Mouse (Mus musculus): ENCODE results near the gene Vps35l. TPM values are rescaled to one million over a fixed set of nuclear protein-coding genes. Genes with fewer than 3 reads are reported as not detected.

Vps35l gene
- polyA plus RNA-seq, 1 experiment from 2014 or later = 69.6 TPM

DNA sequence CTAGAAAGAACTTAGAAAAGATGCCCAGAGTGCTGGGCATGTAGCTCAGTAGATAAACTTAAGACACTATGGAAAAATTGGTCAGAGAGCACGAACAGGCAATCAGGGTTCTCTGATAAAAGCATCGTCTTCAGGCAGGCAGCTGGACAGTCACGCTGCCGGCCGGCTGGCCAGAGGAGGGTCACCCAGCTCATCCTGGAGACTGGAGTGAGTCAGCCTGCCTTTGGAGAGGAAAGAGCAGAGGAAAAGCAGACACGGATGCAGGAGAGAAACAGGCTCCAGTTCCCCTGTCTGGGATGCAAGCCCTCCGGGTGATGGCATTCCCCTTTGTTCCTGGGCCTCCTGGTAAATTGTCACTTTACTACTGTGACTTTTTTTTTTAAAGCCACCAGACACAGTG, 57.6 kb downstream of the Vps35l start:
- Histone ChIP-seq H3K27me3 (ENCODE audit: control insufficient read depth, insufficient read depth, low read length) (no peaks in the 10 kb centered on the region), H3K4me2 (replicated peaks; ENCODE audit: low read depth, low read length) (no peak overlapping the region), H3K9ac (ENCODE audit: low read depth, low read length) (no peak overlapping the region), H3K9me3 (ENCODE audit: control insufficient read depth, low read length) (no peaks in the 10 kb centered on the region), H3K27ac (ENCODE audit: low read depth, low read length) (no peak overlapping the region), H3K4me1 (ENCODE audit: control insufficient read depth, insufficient read depth, low read length) (no peaks in the 10 kb centered on the region), H3K36me3 (ENCODE audit: control insufficient read depth, insufficient read depth, low read length) (peaks cover 35% of the 10 kb centered on the region), H3K4me3 (ENCODE audit: low read length) (no peak overlapping the region)
- 81% methylated on average over 7 of the region's 7 CpGs for WGBS
- ATAC-seq (ENCODE audit: low FRiP score, low TSS enrichment) = no peak

DNA sequence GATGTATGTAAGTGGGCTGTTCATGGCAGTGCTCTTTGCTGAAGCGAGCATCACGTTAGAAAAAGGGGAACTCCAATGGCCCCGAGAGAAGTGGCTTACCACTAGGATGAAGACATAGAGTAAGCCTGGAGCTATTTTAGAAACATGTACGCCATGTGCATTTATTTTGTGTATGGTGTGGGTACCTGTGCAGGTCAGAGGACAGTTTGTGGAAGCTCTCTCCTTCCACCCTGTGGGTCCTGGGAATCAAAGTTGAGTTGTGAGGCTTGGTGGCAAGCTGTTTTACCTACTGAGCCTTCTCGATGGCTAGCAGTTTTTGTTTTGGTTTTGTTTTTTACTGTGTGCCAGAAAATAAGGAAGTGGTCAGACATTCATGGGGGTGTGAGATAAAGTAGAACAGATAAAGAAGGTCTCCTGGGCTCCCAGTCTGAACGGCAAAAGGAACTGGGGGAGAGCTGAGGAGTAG, 58.1 kb downstream of the Vps35l start:
- Histone ChIP-seq H3K4me1 (ENCODE audit: control insufficient read depth, insufficient read depth, low read length) (no peaks in the 10 kb centered on the region), H3K4me3 (ENCODE audit: low read length) (no peak overlapping the region), H3K27me3 (ENCODE audit: control insufficient read depth, insufficient read depth, low read length) (no peaks in the 10 kb centered on the region), H3K36me3 (ENCODE audit: control insufficient read depth, insufficient read depth, low read length) (peaks cover 33% of the 10 kb centered on the region; the same call in 1 of the 2 replicates), H3K9me3 (ENCODE audit: control insufficient read depth, low read length) (no peaks in the 10 kb centered on the region), H3K4me2 (replicated peaks; ENCODE audit: low read depth, low read length) (no peak overlapping the region), H3K27ac (ENCODE audit: low read depth, low read length) (no peak overlapping the region), H3K9ac (ENCODE audit: low read depth, low read length) (no peak overlapping the region)
- 91% methylated on average over 6 of the region's 6 CpGs for WGBS
- no peak for ATAC-seq (ENCODE audit: low FRiP score, low TSS enrichment)

DNA sequence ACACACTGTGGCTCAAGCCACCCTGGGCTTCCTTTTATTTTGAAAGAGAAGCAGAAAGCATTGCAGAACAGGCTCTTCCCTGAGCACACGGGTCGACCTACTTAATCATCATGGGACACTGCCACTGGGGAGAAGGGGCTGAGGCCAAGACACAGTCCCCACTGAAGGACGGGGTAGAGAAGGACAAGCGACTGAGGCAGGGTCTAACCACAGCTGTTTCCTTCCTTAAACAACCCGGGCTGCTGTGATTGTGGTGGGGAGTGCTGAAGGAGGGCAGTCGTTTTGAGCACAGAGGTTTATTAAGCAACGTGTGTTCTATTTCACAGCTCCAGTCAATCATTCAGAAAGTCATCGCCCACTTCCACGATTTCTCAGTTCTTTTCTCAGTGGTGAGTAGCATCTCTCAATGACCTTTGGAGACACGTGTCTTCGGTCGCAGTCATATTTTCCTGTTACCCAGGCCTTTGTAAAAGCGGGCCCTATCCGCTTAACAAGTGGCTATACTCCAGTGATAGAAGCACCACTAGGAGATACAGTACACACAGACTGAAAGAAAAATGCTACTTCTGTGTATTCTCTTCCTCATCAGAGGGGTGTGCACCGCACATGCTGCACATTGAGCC, 60.2 kb downstream of the Vps35l start:
- no peak overlapping the region for H3K9ac ChIP-seq (ENCODE audit: low read depth, low read length)
- no peaks in the 10 kb centered on the region for H3K4me1 ChIP-seq (ENCODE audit: control insufficient read depth, insufficient read depth, low read length)
- no peaks in the 10 kb centered on the region for H3K9me3 ChIP-seq (ENCODE audit: control insufficient read depth, low read length)
- no peak for ATAC-seq (ENCODE audit: low FRiP score, low TSS enrichment)
- WGBS = 85% methylated on average over 15 of the region's 15 CpGs
- H3K4me3 ChIP-seq (ENCODE audit: low read length) = no peak overlapping the region
- H3K27ac ChIP-seq (ENCODE audit: low read depth, low read length) = no peak overlapping the region
- no peaks in the 10 kb centered on the region for H3K27me3 ChIP-seq (ENCODE audit: control insufficient read depth, insufficient read depth, low read length)
- H3K4me2 ChIP-seq (replicated peaks; ENCODE audit: low read depth, low read length) = no peak overlapping the region
- peaks cover 32% of the 10 kb centered on the region; the same call in 1 of the 2 replicates for H3K36me3 ChIP-seq (ENCODE audit: control insufficient read depth, insufficient read depth, low read length)

DNA sequence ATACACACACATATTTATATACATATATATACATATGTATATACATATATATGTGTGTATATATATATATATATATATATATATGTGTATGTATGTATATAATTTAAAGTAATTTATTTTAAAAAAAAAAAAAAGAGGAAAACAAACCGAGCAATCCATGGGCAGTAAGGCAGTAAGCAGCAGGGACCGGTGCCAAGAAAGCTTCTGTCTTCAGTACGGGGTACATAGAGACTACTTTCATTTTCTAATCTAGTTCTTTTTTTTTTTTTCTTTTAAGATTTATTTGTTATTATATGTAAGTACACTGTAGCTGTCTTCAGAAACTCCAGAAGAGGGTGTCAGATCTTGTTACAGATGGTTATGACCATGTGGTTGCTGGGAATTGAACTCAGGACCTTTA, 61.8 kb downstream of the Vps35l start:
- Histone ChIP-seq H3K4me1 (ENCODE audit: control insufficient read depth, insufficient read depth, low read length) (no peaks in the 10 kb centered on the region), H3K27ac (ENCODE audit: low read depth, low read length) (no peak overlapping the region), H3K36me3 (ENCODE audit: control insufficient read depth, insufficient read depth, low read length) (peaks cover 28% of the 10 kb centered on the region; the same call in 1 of the 2 replicates), H3K4me2 (replicated peaks; ENCODE audit: low read depth, low read length) (no peak overlapping the region), H3K9ac (ENCODE audit: low read depth, low read length) (no peak overlapping the region), H3K9me3 (ENCODE audit: control insufficient read depth, low read length) (no peaks in the 10 kb centered on the region), H3K27me3 (ENCODE audit: control insufficient read depth, insufficient read depth, low read length) (no peaks in the 10 kb centered on the region), H3K4me3 (ENCODE audit: low read length) (no peak overlapping the region)
- 89% methylated on average over 3 of the region's 3 CpGs for WGBS
- no peak for ATAC-seq (ENCODE audit: low FRiP score, low TSS enrichment)

DNA sequence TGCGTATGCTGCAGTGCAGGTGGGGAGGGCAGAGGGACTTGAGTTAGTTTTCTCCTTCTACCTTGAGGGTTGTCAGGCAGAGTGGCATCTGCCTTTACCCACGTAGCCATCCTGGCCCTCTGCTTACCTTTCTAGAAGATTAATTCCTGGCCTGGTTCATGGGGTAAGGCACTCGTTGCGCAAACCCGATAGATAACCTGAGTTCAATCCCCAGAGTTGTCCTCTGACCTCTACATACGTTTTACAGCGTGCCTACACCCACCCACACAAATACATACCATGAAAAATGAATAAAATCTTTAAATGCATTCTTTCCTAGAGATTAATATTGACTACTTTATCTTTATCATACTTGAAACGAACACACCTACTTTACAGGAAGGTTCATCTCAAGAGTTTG, 63.4 kb downstream of the Vps35l start:
- peaks cover 26% of the 10 kb centered on the region; the same call in 1 of the 2 replicates for H3K36me3 ChIP-seq (ENCODE audit: control insufficient read depth, insufficient read depth, low read length)
- WGBS = 94% methylated on average over 8 of the region's 8 CpGs
- no peak for ATAC-seq (ENCODE audit: low FRiP score, low TSS enrichment)

DNA sequence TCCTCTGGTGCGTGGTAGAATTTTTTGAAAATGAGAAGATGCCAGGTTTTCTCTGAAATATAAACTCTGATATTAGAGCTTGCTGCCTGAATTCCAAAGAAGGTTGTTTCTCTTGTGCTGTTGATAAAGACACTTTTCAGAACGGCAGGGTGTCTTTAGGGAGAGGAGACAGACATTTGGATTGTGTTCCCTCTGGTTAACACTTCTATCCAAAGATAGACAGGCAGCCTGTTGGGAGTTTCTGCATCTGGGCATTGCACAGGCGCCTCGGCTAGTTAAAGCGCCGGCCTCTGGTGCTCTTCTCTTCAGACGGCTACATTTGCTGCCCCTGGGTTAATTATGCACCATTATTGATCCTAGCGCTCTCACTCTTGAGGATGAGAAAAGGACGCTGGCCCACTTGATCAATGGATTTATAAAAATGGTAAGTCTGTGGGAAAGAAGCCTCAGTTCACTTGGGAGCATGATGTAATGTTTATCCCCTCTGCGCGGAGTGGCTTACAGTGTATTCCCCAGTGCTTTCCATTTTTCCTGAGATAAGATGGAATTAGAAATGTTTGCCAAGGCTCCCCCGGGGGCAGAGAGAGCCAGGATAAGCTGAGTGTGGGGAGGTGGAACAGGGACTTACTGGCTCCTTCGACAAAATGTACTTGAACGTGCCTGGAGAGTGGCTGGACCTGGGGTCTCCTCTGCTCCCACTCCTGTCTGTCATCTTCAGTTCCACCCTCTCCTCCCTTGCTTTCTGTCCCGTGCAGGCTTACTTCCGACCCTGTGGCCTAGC, 66.8 kb downstream of the Vps35l start:
- peaks cover 3% of the 10 kb centered on the region; the same call in 1 of the 2 replicates for H3K4me1 ChIP-seq (ENCODE audit: control insufficient read depth, insufficient read depth, low read length)
- H3K9ac ChIP-seq (ENCODE audit: low read depth, low read length) = no peak overlapping the region
- peaks cover 14% of the 10 kb centered on the region; the same call in 1 of the 2 replicates for H3K36me3 ChIP-seq (ENCODE audit: control insufficient read depth, insufficient read depth, low read length)
- no peaks in the 10 kb centered on the region for H3K9me3 ChIP-seq (ENCODE audit: control insufficient read depth, low read length)
- WGBS = 68% methylated on average over 16 of the region's 16 CpGs
- no peak overlapping the region for H3K4me2 ChIP-seq (replicated peaks; ENCODE audit: low read depth, low read length)
- peak overlapping the region; percentile 15; the same call in 1 of the 2 replicates for H3K27ac ChIP-seq (ENCODE audit: low read depth, low read length)
- H3K4me3 ChIP-seq (ENCODE audit: low read length) = no peak overlapping the region
- ATAC-seq (ENCODE audit: low FRiP score, low TSS enrichment) = no peak
- no peaks in the 10 kb centered on the region for H3K27me3 ChIP-seq (ENCODE audit: control insufficient read depth, insufficient read depth, low read length)

More for the DNA sequence above, 63.4 kb downstream of the Vps35l start:
- Histone ChIP-seq H3K4me3 (ENCODE audit: low read length) (no peak overlapping the region), H3K4me1 (ENCODE audit: control insufficient read depth, insufficient read depth, low read length) (peaks cover 3% of the 10 kb centered on the region; the same call in 1 of the 2 replicates), H3K4me2 (replicated peaks; ENCODE audit: low read depth, low read length) (no peak overlapping the region), H3K9me3 (ENCODE audit: control insufficient read depth, low read length) (no peaks in the 10 kb centered on the region), H3K9ac (ENCODE audit: low read depth, low read length) (no peak overlapping the region), H3K27me3 (ENCODE audit: control insufficient read depth, insufficient read depth, low read length) (no peaks in the 10 kb centered on the region), H3K27ac (ENCODE audit: low read depth, low read length) (no peak overlapping the region)

DNA sequence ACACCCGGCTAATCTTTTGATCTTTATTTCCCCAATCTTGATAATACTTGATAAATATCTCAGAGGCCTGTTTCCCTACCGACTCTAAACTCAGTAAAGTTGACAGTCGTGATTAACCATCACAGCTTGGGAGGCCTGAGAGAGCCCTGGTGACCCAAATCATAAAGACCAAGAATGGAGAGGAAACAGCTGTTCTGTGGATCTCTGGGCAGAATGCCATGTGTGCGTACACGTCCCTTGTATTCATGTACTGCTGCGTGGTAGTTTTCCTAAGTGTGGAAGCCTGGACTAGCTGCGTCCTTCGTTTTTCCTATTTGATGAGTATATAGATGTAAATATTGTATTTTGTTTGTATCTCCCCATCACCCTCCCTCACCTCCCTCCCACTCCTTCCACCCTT, 67.9 kb downstream of the Vps35l start:
- Histone ChIP-seq H3K36me3 (ENCODE audit: control insufficient read depth, insufficient read depth, low read length) (peaks cover 9% of the 10 kb centered on the region; the same call in 1 of the 2 replicates), H3K9ac (ENCODE audit: low read depth, low read length) (no peak overlapping the region), H3K4me1 (ENCODE audit: control insufficient read depth, insufficient read depth, low read length) (peaks cover 3% of the 10 kb centered on the region; the same call in 1 of the 2 replicates), H3K27me3 (ENCODE audit: control insufficient read depth, insufficient read depth, low read length) (no peaks in the 10 kb centered on the region), H3K4me3 (ENCODE audit: low read length) (no peak overlapping the region), H3K4me2 (replicated peaks; ENCODE audit: low read depth, low read length) (no peak overlapping the region), H3K27ac (ENCODE audit: low read depth, low read length) (no peak overlapping the region), H3K9me3 (ENCODE audit: control insufficient read depth, low read length) (no peaks in the 10 kb centered on the region)
- 53% methylated on average over 8 of the region's 8 CpGs for WGBS
- peak; percentile 75 for ATAC-seq (ENCODE audit: low FRiP score, low TSS enrichment)

DNA sequence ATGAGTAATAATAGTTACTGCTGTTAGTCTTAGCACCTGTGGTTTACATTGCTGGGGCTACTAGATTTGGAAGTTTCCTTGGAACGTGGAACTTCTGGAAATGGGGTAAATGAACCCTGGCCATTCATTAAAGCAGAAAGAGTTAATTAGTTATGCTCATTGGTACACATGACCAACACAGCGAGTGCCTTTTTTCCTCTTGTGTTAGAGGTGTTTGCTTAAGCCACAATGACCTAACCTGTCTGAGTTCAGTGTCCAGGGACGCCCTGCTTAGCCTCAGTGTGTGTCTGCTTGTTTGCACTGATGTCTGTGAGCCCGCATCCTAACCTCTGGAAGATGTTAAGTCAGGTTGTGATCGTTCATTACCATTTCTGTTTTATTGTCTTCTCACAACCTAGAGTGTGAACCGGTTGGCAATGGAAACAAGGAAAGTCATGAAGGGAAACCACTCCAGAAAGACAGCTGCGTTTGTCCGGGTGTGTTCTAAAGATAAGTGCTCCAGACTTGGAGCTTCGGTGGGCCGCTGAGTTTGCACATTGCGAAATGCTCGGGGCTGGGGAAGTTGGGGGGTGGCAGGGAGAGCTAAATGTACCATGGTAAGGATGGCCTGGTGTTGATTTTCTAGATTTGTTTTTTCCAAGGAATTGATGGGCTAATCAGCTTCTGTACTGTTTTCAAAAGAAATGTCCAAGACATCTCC, 71.5 kb downstream of the Vps35l start:
- 82% methylated on average over 12 of the region's 12 CpGs for WGBS
- Histone ChIP-seq H3K36me3 (ENCODE audit: control insufficient read depth, insufficient read depth, low read length) (peaks cover 7% of the 10 kb centered on the region; the same call in 1 of the 2 replicates), H3K4me1 (ENCODE audit: control insufficient read depth, insufficient read depth, low read length) (peaks cover 3% of the 10 kb centered on the region; the same call in 1 of the 2 replicates), H3K4me3 (ENCODE audit: low read length) (no peak overlapping the region), H3K9me3 (ENCODE audit: control insufficient read depth, low read length) (no peaks in the 10 kb centered on the region), H3K9ac (ENCODE audit: low read depth, low read length) (no peak overlapping the region), H3K27ac (ENCODE audit: low read depth, low read length) (no peak overlapping the region), H3K4me2 (replicated peaks; ENCODE audit: low read depth, low read length) (no peak overlapping the region), H3K27me3 (ENCODE audit: control insufficient read depth, insufficient read depth, low read length) (no peaks in the 10 kb centered on the region)
- ATAC-seq (ENCODE audit: low FRiP score, low TSS enrichment) = no peak
